Comparison of ENCODE assay signal across 8 mouse cellular contexts in the genomic region with DNA sequence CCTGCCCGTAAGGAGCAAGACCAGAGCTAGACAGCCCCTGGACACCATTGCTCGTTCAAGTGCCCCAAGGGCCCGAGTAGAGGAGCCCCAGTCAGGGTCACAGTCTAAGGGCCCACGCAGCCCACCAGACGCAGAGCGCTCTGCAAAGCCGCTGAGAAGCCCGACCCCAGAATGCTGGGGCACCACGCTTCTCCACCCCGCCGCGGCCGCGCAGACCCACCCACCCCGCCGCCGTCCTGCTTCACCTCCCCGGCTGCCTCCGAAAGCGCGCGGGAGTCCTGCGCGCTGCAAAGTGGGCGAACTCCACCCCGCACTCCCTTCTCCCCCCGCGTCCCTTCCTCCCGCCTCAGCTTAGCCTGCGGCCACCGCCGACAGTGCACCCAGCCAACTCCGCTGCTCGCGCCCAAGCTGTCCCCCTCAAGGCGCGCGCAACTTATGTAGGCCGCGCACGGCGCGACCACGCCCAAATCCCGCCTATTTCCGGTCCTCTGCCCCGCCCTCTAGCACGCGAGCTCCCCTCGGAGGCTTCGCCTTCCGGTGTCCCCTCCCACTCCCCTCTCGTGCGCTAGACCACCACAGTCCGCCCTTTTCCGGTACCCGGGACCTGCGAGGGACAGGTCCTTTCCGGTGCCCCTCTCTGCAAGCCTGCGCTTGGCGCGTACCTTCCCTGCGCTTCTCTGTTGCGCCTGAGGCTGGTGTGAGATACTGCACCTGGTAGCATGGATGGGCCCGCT. TPM values are rescaled to one million over a fixed set of nuclear protein-coding genes. Genes with fewer than 3 reads are reported as not detected.
DNase-seq lines count a peak whose midpoint lies in the region; ATAC-seq and TF ChIP-seq lines count a peak whose summit lies in the region.

Gene Caprin2 (minus strand): TSS at position 465 of the 734 bp plus-strand sequence.

- peaks cover 3% of the 10 kb centered on the region; the same call in 1 of the 2 replicates for H3K4me1 ChIP-seq in hindbrain, postnatal 0 days (ENCODE audit: insufficient read depth, low read length)

- H3K4me2 ChIP-seq in hindbrain, postnatal 0 days (ENCODE audit: low read depth, low read length): peak within 1 kb of the TSS; percentile 93

- H3K9ac ChIP-seq in hindbrain, postnatal 0 days (replicated peaks; ENCODE audit: low read length): peak within 1 kb of the TSS; percentile 70

- no peaks in the 10 kb centered on the region for H3K9me3 ChIP-seq in hindbrain, postnatal 0 days (ENCODE audit: low read length)

- ATAC-seq in hindbrain, postnatal 0 days: peak; percentile 100
- peak; percentile 84 for ATAC-seq in megakaryocyte, adult 5-6 weeks (ENCODE audit: poor library complexity, severe bottlenecking)

- peak within 1 kb of the TSS; percentile 95 for H3K4me3 ChIP-seq in gastrocnemius, adult 2 months
- peak within 1 kb of the TSS; percentile 81 for H3K4me3 ChIP-seq in hindbrain, postnatal 0 days (ENCODE audit: low read length)
- H3K4me3 ChIP-seq in left cerebral cortex, adult 2 months: peak within 1 kb of the TSS; percentile 77

- intact Hi-C loops in gastrocnemius, adult 2 months (cut with DNase I): no loop called here
- intact Hi-C loops in left cerebral cortex, adult 2 months (cut with DNase I): loop anchor here (1.0 kb wide), 1 partner anchor 65 kb away; the partner anchor contains the start of gene Ipo8

- DNase-seq in WW6 (ENCODE audit: low read depth, low spot score): peak; percentile 95
- peak; percentile 85 to 94 for DNase-seq in cerebellum, postnatal 4 days (ENCODE audit: low spot score in 2 of 2)
- peak; percentile 91 for DNase-seq in gastrocnemius, adult 2 months
- DNase-seq in hindbrain, postnatal 0 days (ENCODE audit: low spot score): peak; percentile 98
- peak; percentile 89 to 90 for DNase-seq in left cerebral cortex, adult 2 months (ENCODE audit: extremely low spot score in 1 of 2, low spot score in 2 of 2)
- DNase-seq in right cerebral cortex, adult 2 months (ENCODE audit: low spot score in 2 of 2): peak; percentile 87 to 88
- peak; percentile 89 for DNase-seq in urinary bladder, postnatal 14 days (ENCODE audit: low spot score)

- peak within 1 kb of the TSS; percentile 84 for H3K27ac ChIP-seq in gastrocnemius, adult 2 months
- H3K27ac ChIP-seq in hindbrain, postnatal 0 days: peak within 1 kb of the TSS; percentile 85
- peak within 1 kb of the TSS; percentile 87 for H3K27ac ChIP-seq in left cerebral cortex, adult 2 months

- under 1% methylated on average over 59 of the region's 65 CpGs for WGBS in hindbrain, postnatal 0 days

- H3K36me3 ChIP-seq in hindbrain, postnatal 0 days (ENCODE audit: insufficient read depth, low read length): no peaks in the 10 kb centered on the region

- peak; percentile 37 for TF ChIP-seq CTCF in gastrocnemius, adult 2 months (IDR thresholded peaks at IDR 0.05)
- peak; percentile 44; the same call in 1 of the 2 replicates for TF ChIP-seq CTCF in hindbrain, postnatal 0 days (IDR thresholded peaks at IDR 0.05; ENCODE audit: low read depth)
- peak; percentile 10 for TF ChIP-seq CTCF in left cerebral cortex, adult 2 months (IDR thresholded peaks at IDR 0.05)

- H3K27me3 ChIP-seq in hindbrain, postnatal 0 days (ENCODE audit: insufficient read depth, low read length): no peaks in the 10 kb centered on the region

RNA-seq across cellular contexts. Expression of gene Caprin2, which starts in this region (rescaled TPM):
- total RNA-seq in gastrocnemius, adult 2 months (2021): 1 to 10 TPM; 2.7 to 3.4 TPM
- 11.5 and 20.3 TPM in 2 replicates for total RNA-seq in hindbrain, postnatal 0 days (2014; rRNA removed)
- 6.8 and 7.1 TPM in 2 replicates for polyA plus RNA-seq in hindbrain, postnatal 0 days (2015; fragmentation: Nextera tagmentation; extraction: Ambion mirVana)
- 1 to 10 TPM; 7.7 to 8.0 TPM for total RNA-seq in left cerebral cortex, adult 2 months (2021)
- 2.1 and 2.6 TPM in 2 replicates for total RNA-seq in megakaryocyte, adult 5-6 weeks (2015)
- total RNA-seq in megakaryocyte, adult 5-6 weeks (2017): 3.2 and 11.3 TPM in 2 replicates

Comparison
In these comparisons a context has a peak if more than half of its experiments do, and no peak if none do; other contexts are left out.
1. Peak in every context shown above with its lines: DNase-seq, ATAC-seq, H3K4me3 ChIP-seq and H3K27ac ChIP-seq.